Mouse (Mus musculus): ENCODE data around the gene Hist1h3e. TPM values are rescaled to one million over a fixed set of nuclear protein-coding genes. Genes with fewer than 3 reads are reported as not detected.

The Hist1h3e gene
- total RNA-seq, 2 experiments from 2014 or later, result 246 to 271 TPM

- no peak for DNase-seq
These were observed 43.9 kb downstream of the Hist1h3e start for GRCm38 (mm10) chr13:23518295-23518603.

- DNase-seq, result peak; percentile 92
These were observed 44.4 kb downstream of the Hist1h3e start for GRCm38 (mm10) chr13:23517603-23518294.

DNA sequence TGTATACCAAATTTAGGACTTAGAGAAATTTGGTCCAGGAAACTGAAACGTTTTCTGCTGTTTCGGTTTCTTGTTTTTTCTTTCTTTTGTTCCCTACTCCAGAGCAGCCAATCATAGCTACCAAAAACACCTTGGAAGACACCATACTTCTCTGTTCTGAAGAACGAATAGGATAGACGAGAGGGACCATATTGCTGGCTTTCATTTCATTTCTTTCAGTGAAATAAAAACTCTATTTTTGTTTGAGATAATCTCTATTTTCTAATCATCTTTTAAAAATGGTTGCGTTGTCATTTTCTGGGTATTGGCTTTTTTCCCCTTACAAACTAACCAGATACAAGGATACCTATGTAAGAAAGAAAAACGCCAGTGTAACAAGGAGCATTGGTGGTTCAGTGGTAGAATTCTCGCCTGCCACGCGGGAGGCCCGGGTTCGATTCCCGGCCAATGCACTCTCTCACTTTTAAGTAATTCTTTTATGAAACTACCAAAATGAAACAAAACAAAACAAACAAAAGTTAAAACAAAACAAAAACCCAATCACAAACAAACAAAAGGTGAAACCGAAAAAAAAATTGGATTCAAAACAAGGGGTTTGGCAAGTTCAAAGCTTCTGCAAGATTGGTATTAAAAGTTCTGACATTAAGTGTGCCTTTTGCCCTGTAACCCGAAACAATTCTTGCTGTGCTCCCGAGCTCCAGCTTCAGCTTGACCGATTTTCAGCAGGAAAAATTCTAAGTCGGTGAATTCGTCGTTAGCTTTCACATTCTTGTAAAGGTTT lies 45.2 kb downstream of the Hist1h3e start:
- peak; percentile 86 for DNase-seq

DNA sequence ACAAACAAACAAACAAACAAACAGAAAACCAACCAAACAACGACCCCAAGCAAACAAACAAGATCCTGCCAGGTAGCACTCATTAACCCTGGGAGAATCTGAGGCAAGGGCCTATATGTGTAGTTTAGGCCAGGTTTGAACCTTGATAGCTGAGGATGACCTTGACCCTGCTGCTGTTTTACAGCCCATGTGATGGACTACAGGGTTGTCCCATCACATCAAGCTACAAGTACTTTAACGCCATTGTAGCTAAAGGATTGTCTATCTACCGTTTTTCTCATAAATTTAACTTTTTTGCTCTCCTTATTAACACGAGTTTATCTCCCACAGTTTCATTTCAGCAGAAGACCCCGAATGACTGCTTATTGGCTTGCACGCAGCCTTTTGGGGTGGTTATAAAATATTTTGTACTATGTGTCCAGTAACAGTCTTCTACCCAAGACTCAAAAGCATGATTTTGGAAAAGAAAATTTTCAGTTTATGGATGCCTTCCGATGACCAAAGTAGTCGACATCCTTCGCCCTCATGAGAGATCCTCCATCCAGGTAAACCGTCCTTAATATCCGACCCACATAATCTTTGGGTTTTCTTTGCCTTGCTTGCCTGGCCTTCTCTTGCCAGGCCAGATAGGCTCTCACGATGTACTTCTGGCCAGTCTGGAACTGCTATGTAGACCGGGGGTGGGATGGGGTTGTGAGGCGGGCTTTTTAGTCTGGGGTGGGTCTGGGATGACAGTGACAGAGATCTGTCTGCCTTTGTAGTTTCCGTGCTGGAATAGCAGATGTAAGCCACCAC lies 46.1 kb downstream of the Hist1h3e start:
- DNase-seq, result no peak

- no peak for DNase-seq
These were observed 46.9 kb downstream of the Hist1h3e start for GRCm38 (mm10) chr13:23515281-23515680.

- DNase-seq, result no peak
These were observed 48.7 kb downstream of the Hist1h3e start for GRCm38 (mm10) chr13:23513517-23513916.

Small RNA genes lying within 50 kb of the gene (microRNA-seq; reads per million reads assigned to microRNA genes)
- gene Gm44297 (not detected), gene Gm44359 (not detected), gene Gm44394 (1.8 reads per million), gene n-TStga1 (not detected)

Other genes with a start within 250 kb of the Hist1h3e start
- gene Zfp322a, start 193.2 kb downstream of the Hist1h3e start, total RNA-seq (2021), result 10 to 100 TPM; 18.9 to 26.9 TPM
- gene Abt1, start 138.5 kb downstream of the Hist1h3e start, total RNA-seq (2021), result 1 to 10 TPM; 6.1 to 7.1 TPM
- gene Btn1a1, start 96.5 kb downstream of the Hist1h3e start, total RNA-seq (2021), result under 1 TPM in 1 of 2 experiments, not detected in 1; 0.55 TPM
- gene Btn2a2, start 73.5 kb downstream of the Hist1h3e start, total RNA-seq (2021), result not detected
- 1,000 to 10,000 TPM in 1 of 2 experiments, 100 to 1,000 TPM in 1; 930 to 1,063 TPM for gene Hist1h4h, start 31.3 kb downstream of the Hist1h3e start, total RNA-seq (2021)
- gene Hist1h2af, start 28.5 kb downstream of the Hist1h3e start, total RNA-seq (2021), result 100 to 1,000 TPM; 261 to 325 TPM
- 10 to 100 TPM; 76.3 to 91.7 TPM for gene Hist1h3g, start 26.9 kb downstream of the Hist1h3e start, total RNA-seq (2021)
- 10 to 100 TPM; 20.9 to 25.4 TPM for gene Hist1h2bh, start 19.0 kb downstream of the Hist1h3e start, total RNA-seq (2021)
- 100 to 1,000 TPM in 1 of 2 experiments, 10 to 100 TPM in 1; 93.2 to 104 TPM for gene Hist1h3f, start 18.3 kb downstream of the Hist1h3e start, total RNA-seq (2021)
- 100 to 1,000 TPM; 529 to 619 TPM for gene Hist1h4f, start 10.7 kb downstream of the Hist1h3e start, total RNA-seq (2021)
- 10 to 100 TPM; 27.8 to 32.6 TPM for gene Hist1h1d, start 9.1 kb downstream of the Hist1h3e start, total RNA-seq (2021)
- 10 to 100 TPM; 54.9 to 55.0 TPM for gene Hist1h2ae, start 8.9 kb upstream of the Hist1h3e start, total RNA-seq (2021)
- 100 to 1,000 TPM; 395 to 462 TPM for gene Hist1h2bg, start 9.0 kb upstream of the Hist1h3e start, total RNA-seq (2021)
- gene Hist1h2bf, start 11.8 kb upstream of the Hist1h3e start, total RNA-seq (2021), result 100 to 1,000 TPM; 168 to 215 TPM
- 10 to 100 TPM; 47.4 to 49.2 TPM for gene Hist1h2ad, start 12.0 kb upstream of the Hist1h3e start, total RNA-seq (2021)
- 10 to 100 TPM; 38.0 to 43.5 TPM for gene Hist1h3d, start 13.4 kb upstream of the Hist1h3e start, total RNA-seq (2021)
- gene Hist1h4d, start 19.2 kb upstream of the Hist1h3e start, total RNA-seq (2021), result 100 to 1,000 TPM; 294 to 310 TPM
- 10 to 100 TPM; 27.7 to 32.2 TPM for gene Hist1h2be, start 58.8 kb upstream of the Hist1h3e start, total RNA-seq (2021)
- gene Hist1h1e, start 60.2 kb upstream of the Hist1h3e start, total RNA-seq (2021), result 100 to 1,000 TPM; 180 to 217 TPM
- gene Hist1h2ac, start 121.6 kb upstream of the Hist1h3e start, total RNA-seq (2021), result 1 to 10 TPM; 8.3 to 9.7 TPM
- gene Hist1h2bc, start 121.8 kb upstream of the Hist1h3e start, total RNA-seq (2021), result 10 to 100 TPM; 76.4 to 77.6 TPM
- gene Hist1h1t, start 133.4 kb upstream of the Hist1h3e start, total RNA-seq (2021), result under 1 TPM; 0.69 to 0.88 TPM
- 100 to 1,000 TPM; 175 to 199 TPM for gene Hist1h4c, start 136.1 kb upstream of the Hist1h3e start, total RNA-seq (2021)
- 10 to 100 TPM; 23.3 to 31.0 TPM for gene Hfe, start 148.5 kb upstream of the Hist1h3e start, total RNA-seq (2021)
- 100 to 1,000 TPM; 366 to 432 TPM for gene Hist1h1c, start 176.4 kb upstream of the Hist1h3e start, total RNA-seq (2021)
- 100 to 1,000 TPM; 127 to 144 TPM for gene Hist1h3c, start 183.2 kb upstream of the Hist1h3e start, total RNA-seq (2021)
- 100 to 1,000 TPM; 173 to 206 TPM for gene Hist1h2bb, start 184.4 kb upstream of the Hist1h3e start, total RNA-seq (2021)
- gene Hist1h2ab, start 188.8 kb upstream of the Hist1h3e start, total RNA-seq (2021), result 100 to 1,000 TPM; 281 to 334 TPM
- gene Hist1h3b, start 189.9 kb upstream of the Hist1h3e start, total RNA-seq (2021), result 100 to 1,000 TPM; 390 to 424 TPM
- 100 to 1,000 TPM; 282 to 291 TPM for gene Hist1h4b, start 194.6 kb upstream of the Hist1h3e start, total RNA-seq (2021)
- 100 to 1,000 TPM; 238 to 251 TPM for gene Hist1h4a, start 198.9 kb upstream of the Hist1h3e start, total RNA-seq (2021)
- 100 to 1,000 TPM; 258 to 301 TPM for gene Hist1h3a, start 200.0 kb upstream of the Hist1h3e start, total RNA-seq (2021)
- gene Hist1h1a, start 201.3 kb upstream of the Hist1h3e start, total RNA-seq (2021), result 100 to 1,000 TPM; 231 to 274 TPM
- not detected for gene Trim38, start 207.5 kb upstream of the Hist1h3e start, total RNA-seq (2021)
- 10 to 100 TPM; 16.2 to 33.8 TPM for gene Slc17a2, start 244.6 kb upstream of the Hist1h3e start, total RNA-seq (2021)

All from adrenal gland, postnatal 10 days (tissue).